Mouse (Mus musculus) cerebral cortex, adult 2 months (tissue): ENCODE measurements around the gene Gm45233.

Experiments
- WGBS: fragments of 180-500 bp; shearing (Covaris S2); methylation state at CpG from one replicate; pipeline ENCODE4 v1.1.7; 2018; 5-methylcytosine and 5-hydroxymethylcytosine counted together

Gm45233 gene

GRCm38 (mm10) chr7:43448246-43448645, 4.3 kb downstream of the Gm45233 start:
- WGBS: 95% methylated on average over 3 of the region's 3 CpGs

DNA sequence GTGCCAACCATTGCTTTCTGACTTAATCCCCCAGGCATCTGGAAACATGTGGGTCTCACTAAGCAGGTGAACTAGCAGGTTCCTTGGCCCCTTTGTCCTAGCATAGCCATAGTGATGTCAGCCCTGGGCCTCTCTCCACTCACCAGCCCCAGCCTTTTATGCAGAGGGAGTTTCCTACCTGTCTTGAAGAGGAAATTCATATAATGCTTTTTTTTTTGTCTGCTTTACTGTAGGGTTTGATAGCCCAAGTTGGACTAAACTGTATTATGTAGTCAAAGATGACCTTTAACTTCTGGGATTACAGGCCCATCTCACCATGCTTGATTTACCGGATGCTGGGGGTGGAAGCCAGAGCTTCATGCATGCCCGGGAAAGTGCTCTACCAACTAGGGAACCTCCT, 5.9 kb downstream of the Gm45233 start:
- 100% methylated on average over 2 of the region's 2 CpGs for WGBS

DNA sequence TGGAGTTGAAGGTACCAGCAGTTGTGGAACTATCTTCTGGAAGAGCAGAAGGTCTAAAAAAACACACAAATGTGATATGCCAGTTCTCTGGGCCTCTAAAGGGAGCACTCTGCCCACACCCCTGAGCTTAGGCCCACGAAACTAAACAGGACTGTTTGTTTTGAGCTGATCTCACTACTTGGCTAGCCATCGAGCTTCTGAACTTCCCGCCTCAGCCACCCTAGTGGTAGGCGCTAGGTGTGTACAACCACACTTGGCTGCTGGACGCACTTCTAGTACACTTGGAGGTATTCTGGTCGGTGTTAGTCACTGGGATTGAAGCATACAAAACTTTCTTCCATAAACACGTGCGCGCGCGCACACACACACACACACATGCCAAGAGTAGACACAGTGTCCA, 7.8 kb downstream of the Gm45233 start:
- WGBS: 90% methylated on average over 11 of the region's 11 CpGs

DNA sequence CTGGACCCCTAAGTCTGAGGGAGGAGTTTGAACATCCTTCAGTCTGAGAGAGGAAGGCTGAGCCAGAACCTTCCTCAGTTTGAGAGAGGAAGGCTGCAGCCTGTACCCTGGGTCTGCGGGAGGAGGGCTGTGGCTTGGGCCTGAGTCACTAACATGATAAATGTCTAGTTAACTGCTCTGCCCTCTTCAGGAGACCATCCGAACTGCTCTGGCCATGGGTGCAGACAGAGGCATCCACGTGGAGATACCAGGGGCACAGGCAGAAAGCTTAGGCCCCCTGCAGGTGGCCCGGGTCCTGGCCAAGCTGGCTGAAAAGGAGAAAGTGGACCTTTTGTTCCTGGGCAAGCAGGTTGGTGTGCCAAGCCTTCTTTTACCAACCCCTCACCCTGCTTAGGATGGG, 8.7 kb downstream of the Gm45233 start:
- WGBS: 56% methylated on average over 4 of the region's 4 CpGs

DNA sequence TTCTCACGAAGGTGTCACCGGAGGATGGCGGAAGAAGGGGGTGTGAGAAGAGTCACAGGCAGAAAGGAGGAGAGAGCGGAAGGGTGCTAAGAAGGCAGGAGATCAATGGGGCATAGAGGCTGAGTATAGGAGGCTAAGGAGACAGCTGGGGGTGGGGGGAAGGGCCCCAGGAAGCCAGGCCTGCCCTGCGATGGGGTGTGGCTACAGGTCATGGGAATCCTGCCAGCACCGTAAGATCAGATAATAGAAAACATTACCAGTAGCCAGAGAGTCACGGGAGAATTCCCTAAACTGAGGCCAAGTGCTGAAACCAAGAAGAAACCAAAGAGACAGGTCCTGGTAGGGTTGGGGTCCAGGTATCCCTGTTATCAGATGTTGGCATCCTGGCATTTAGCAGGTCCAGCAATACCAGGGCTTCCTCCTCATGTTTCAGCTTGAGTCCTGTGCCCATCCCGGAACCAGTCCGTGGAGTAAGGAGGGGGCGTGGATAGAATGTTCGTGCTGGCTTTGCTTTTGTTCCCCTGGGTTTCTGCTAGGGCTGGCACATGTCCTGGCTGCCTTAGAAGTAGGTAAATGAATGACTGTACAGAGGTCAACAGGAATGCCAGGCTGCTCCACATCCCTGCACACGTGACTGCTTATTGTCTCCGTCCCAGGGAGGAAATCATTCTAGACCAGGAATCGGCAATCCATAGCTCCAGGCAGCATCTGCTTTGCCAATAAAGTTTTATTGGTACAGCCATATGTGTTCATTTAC, 9.8 kb downstream of the Gm45233 start:
- 83% methylated on average over 14 of the region's 14 CpGs for WGBS

- WGBS: 89% methylated on average over 6 of the region's 6 CpGs
Measured at GRCm38 (mm10) chr7:43454371-43454770, 10.4 kb downstream of the Gm45233 start.

DNA sequence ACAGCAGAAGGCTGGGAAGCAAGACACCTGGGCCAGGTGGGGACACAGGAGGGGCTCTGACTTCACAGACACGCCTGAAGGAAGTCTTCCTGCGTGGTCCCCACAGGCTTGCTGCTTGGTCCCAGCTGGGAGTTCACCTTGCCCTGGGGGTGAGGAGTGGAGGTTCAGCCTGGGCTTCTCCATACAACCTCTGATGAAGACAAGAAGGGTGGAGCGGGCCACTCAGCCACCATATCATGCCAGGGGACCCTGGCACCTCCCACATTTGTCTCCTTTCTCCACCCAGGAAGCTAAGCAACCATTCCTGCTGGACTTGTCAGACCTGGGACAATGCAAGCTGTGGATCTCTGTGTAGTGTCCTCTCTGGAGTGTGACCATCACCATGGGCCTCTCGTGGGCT, 18.9 kb downstream of the Gm45233 start, which contains the start of gene Vsig10l:
TSS of gene Vsig10l (plus strand) at position 301 of the 400 bp plus-strand sequence.
- WGBS: 70% methylated on average over 4 of the region's 4 CpGs

- WGBS: 86% methylated on average over 7 of the region's 7 CpGs
Measured at GRCm38 (mm10) chr7:43463976-43464375, 20.0 kb downstream of the Gm45233 start.

GRCm38 (mm10) chr7:43464864-43465343, 21.0 kb downstream of the Gm45233 start:
- WGBS: 15% methylated on average over 35 of the region's 35 CpGs

- 1% methylated on average over 33 of the region's 33 CpGs for WGBS
Measured at GRCm38 (mm10) chr7:43465344-43466098, 21.6 kb downstream of the Gm45233 start.

DNA sequence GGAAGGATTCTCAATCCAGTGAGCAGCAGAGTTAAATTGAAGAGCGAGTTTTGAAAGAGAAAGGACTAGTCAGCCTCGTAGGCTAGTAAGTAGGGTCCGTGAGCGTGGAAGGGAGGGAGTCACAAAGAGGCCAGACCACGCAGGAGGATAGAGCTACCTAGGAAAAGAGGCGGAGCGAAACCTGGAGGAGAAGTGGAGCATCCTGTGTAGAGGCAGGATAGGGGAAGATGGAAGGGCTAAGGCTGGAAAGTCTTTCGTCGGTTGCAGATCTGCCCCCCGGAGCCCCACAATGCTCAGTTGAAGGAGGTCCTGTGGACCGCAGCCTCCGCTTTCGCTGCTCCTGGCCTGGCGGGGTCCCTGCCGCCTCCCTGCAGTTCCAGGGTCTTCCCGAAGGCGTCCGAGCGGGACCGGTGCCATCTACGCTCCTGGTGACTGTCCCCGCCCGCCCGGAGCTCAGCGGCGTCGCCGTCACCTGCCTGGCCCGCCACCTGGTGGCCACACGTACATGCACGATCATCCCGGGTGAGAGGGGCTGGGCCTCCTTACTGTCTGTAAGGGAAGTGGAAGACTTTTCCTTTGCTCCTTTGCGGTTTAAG, 22.3 kb downstream of the Gm45233 start:
- 2% methylated on average over 33 of the region's 33 CpGs for WGBS

DNA sequence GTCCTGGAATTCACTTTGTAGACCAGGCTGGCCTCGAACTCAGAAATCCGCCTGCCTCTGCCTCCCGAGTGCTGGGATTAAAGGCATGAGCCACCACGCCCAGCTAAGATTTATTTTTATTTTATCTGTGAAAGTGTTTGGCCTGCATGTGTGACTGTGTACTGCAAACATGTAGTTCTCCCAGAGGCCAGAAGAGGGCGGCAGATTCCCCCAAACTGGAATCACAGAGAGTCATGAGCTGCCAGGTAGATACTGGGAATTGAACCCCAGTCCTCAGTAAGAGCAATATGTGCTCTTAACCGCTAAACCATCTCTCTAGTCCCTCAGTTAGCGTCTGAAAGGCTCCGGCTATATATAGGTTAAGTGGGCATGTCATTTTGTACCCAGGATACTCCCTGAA, 26.4 kb downstream of the Gm45233 start:
- 55% methylated on average over 8 of the region's 8 CpGs for WGBS

DNA sequence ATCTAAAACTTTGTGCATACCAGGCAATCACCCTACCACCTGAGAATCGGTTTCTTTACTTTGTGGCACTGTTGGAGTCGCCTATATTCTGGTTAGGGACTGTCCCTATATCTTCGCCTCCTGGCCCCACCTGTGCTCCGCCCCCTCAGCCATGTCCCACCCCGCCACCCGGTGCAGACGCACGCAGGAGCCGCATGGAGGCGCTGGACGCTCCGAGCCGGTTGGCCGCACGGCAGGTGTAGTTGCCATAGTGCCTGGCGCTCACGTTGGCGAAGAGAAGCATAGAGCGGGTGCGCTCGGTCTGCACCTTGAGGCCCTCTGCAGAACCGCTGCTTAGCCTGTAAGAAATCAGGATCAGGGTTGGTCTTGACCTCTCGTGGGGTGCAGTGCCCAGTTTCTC, 31.8 kb downstream of the Gm45233 start:
- WGBS: 40% methylated on average over 23 of the region's 23 CpGs

DNA sequence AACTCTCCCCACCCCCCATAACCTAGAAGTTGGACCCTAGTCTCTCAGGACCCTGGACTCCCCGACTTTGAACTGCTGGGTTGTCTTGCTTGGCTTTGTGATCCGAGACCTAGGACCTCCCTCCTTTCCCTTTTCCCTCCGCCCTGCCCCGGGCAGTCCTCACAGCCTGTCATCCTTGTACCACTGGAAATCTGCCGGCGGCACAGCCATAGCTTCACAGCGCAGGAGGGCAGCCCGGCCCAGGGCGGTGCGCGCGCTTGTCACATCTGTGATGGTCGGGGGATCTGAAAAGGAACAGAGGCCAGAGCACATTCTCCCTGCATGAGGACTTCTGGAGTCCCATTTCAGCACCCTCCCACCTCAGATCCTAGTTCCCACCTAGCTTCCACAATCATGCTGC, 32.4 kb downstream of the Gm45233 start:
- WGBS: 54% methylated on average over 13 of the region's 13 CpGs

- WGBS: 31% methylated on average over 3 of the region's 3 CpGs
Measured at GRCm38 (mm10) chr7:43481191-43481590, 37.3 kb downstream of the Gm45233 start.

- 35% methylated on average over 8 of the region's 8 CpGs for WGBS
Measured at GRCm38 (mm10) chr7:43482090-43482716, 38.3 kb downstream of the Gm45233 start.

- 49% methylated on average over 10 of the region's 10 CpGs for WGBS
Measured at GRCm38 (mm10) chr7:43483236-43483635, 39.3 kb downstream of the Gm45233 start.

GRCm38 (mm10) chr7:43488646-43489045, 44.7 kb downstream of the Gm45233 start:
- 25% methylated on average over 5 of the region's 5 CpGs for WGBS

DNA sequence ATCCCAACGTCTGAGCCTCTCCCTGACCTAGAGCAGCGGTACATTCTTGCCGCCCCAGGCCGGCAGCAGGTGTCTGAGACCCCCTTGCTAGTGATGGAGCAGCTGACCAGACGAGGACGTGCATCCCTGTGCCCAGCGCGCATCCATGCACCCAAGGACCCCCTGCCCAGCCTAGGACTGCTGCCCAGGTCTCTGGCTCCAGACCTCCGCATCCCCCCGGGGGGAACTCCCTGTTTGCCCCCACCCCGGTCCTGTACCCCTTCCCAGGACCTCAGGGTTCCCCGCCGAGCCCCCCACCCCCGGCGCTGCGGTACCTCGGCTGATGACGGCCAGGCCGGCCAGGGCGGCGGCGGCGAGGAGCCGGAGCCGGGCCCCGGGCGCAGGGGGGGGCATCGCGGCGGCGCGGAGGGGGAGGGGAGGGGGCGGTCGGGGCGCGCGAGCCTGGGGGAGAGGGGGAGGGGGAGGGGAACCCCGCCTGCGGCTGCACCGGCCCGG, 45.8 kb downstream of the Gm45233 start, which contains the start of gene Iglon5:
TSS of gene Iglon5 (minus strand) at position 445 of the 495 bp plus-strand sequence.
- 3% methylated on average over 21 of the region's 41 CpGs for WGBS

- under 1% methylated on average over 8 of the region's 13 CpGs for WGBS
Measured at GRCm38 (mm10) chr7:43490182-43490584, 46.3 kb downstream of the Gm45233 start.

DNA sequence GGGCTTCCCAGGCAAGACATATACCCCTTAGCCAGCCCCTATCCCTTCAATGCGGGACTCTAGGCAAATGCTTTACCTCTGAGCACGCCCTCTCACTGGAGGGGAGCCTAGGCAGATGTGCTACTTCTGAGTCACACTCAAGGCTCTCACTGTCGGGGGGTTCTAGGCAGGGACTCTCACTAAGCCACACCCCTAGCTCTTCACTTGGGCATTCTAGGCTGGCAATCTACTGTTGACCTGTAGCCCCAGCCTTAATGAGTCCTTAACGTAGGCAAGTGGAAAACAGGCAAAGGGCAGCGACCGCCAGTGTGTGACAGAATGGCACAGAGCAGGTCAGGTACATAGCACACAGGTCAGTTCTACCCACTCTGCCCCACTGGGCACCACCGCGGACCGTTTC, 46.9 kb downstream of the Gm45233 start:
- WGBS: 70% methylated on average over 9 of the region's 9 CpGs
